Mouse (Mus musculus) heart, postnatal 10 days (tissue): ENCODE measurements around the gene Ifitm2. TPM values are rescaled to one million over a fixed set of nuclear protein-coding genes. Genes with fewer than 3 reads are reported as not detected.
"Not testable (repeated sequence)": the region's sequence is repeated elsewhere in the genome, so short reads cannot be mapped to it uniquely, and the experiment has no call there.

ENCODE experiments used
- DNase-seq, 2 experiments: peaks; one replicate each; pipeline ENCODE4 v3.0.0; 2021
- intact Hi-C: fragments of 180-260 bp; cut with DNase I; formaldehyde crosslinking; loops from one replicate; pipeline ENCODE4 v1.15.1; 2025
- total RNA-seq, 2 experiments: library from RNA; stranded (reverse); gene quantifications; 2 replicates each; pipeline ENCODE4 v1.2.3; 2021

Ifitm2 gene
- total RNA-seq, 2 experiments from 2014 or later = 168 to 187 TPM

GRCm38 (mm10) chr7:140970931-140971330 is 15.1 kb upstream of the Ifitm2 start:
- intact Hi-C loops = loop anchor here (5.0 kb wide), 1 partner anchor 36 kb away; no protein-coding TSS in a partner anchor
- no peak for DNase-seq

DNA sequence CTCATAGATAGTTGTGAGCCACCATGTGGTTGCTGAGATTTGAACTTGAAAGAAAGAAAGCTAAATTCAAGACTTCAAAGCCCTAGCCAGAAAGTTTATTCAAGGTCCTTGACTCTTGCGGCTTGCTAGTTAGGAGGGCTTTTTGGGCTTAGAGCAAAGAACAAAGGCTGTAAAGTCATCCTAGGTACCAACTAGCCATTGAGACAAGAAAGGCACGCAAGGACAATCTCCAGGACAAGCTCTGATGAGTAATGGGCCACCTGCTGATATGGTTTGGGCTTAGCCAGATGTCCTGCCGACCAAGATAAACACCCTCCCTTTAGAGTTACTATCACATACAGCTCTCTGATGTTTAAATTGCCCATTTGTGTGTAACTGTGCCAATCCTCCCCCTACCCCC is 12.9 kb upstream of the Ifitm2 start:
- intact Hi-C loops = not testable (repeated sequence)

GRCm38 (mm10) chr7:140967862-140968591 is 12.2 kb upstream of the Ifitm2 start:
- intact Hi-C loops = no loop called here
- DNase-seq = peak in 1 of 2 experiments; percentile 15

More for the DNA sequence above, 12.9 kb upstream of the Ifitm2 start:
- DNase-seq = not testable (repeated sequence)

- DNase-seq = no peak
- intact Hi-C loops = no loop called here
Measured at GRCm38 (mm10) chr7:140966921-140967320, 11.1 kb upstream of the Ifitm2 start, which contains the start of gene Ifitm1. TSS of gene Ifitm1 (plus strand) at chr7:140967221.

- intact Hi-C loops = no loop called here
- no peak for DNase-seq
Measured at GRCm38 (mm10) chr7:140962733-140963132, 6.9 kb upstream of the Ifitm2 start.

DNA sequence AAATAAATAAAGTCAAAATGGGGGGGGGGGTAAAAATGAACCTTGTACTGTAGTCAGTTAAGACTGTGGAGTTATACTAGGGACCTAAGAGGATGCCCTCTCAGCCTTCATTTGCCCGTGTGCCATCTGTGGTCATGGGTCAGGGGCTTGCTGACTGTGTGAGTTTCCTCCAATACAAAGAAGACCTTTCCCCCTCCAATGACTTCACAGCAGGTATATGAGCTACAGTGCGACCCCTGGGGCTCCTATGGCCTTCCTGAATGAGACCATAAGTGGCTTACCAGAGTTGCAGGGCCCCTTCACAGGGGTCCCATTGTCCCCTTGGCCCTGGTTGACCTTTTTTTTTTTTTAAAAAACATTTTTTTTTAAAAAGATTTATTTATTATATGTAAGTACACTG is 5.6 kb upstream of the Ifitm2 start:
- intact Hi-C loops = no loop called here
- no peak for DNase-seq

DNA sequence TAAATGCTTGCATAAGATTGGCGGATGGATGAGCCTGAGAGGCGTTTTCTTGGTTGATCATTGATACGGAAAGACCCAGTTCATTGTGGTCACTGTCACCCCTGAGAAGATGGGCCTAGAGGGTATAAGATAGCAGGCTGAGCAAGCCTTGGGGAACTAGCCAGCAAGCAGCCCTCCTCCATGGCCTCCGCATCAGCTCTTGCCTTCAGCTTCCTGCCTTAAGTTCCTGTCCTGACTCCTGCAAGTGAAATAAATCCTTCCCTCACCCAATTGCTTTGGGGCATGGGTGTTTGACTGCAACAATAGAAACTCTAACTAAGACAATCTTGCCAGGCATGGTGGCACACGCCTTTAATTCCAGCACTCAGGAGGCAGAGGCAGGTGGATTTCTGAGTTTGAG is 4.2 kb upstream of the Ifitm2 start:
- no peak for DNase-seq
- intact Hi-C loops = no loop called here

DNA sequence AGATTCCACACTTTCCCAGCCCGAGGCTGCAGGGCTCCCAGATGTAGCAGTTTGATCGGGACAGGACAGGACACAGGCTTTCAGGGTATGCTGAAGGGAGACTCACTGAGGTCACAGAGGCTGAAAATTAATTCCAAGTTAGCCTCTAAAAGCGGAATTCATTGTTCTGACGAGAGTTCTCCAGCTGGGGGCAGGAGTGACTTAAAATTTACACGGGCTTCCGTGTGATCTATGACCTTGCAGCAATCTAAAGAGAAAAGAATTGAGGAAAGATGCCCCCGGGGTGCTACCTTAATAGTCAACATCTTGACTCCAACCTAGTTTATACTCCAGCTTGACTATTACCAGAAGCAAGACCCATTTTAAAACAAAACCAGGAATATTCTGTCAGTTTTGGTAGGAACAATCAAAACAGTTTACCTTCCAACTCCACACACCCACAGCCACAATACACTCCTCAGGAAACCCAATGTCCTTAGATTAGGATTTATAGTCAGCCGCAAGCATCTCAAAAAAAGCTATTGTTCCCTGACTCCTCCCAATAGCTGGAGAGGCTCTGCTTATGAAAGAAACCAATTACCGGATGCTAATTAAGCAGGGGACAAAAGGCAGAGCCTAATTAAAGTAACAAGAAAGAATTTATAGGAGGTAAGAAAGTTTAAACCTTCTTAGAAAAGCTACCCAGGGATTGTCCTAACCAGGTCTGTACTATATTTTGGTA is 3.6 kb upstream of the Ifitm2 start:
- intact Hi-C loops = loop anchor here (1.0 to 5.0 kb wide), 4 partner anchors 50 to 218 kb away; no protein-coding TSS in a partner anchor
- DNase-seq = peak; percentile 64 to 73

- no peak for DNase-seq
- intact Hi-C loops = loop anchor here (5.0 kb wide), 2 partner anchors 49 to 221 kb away; no protein-coding TSS in a partner anchor
Measured at GRCm38 (mm10) chr7:140956556-140956869, 726 bp upstream of the Ifitm2 start.

- no peak for DNase-seq
- intact Hi-C loops = loop anchor here (1.0 to 5.0 kb wide), 3 partner anchors 14 to 222 kb away; partner anchors contain the start of gene Pgghg
Measured at GRCm38 (mm10) chr7:140955342-140955741, 445 bp downstream of the Ifitm2 start.

DNA sequence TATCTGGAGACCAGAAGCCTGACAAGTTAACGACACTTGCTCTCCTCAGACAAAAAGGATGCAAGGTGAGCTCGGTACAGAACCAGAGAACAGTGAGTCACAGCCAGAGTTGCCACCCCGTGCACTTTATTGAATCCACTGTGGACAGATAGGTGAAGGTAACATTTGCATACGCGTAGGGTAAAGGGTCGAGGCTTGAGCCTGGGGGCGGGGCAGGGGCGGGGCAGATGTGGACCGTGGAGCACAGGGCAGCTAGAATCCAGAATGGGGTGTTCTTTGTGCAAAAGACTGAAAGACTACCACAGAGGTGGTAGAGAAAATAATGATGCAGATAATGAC is 1.1 kb downstream of the Ifitm2 start:
- intact Hi-C loops = loop anchor here (1.0 to 5.0 kb wide), 4 partner anchors 13 to 223 kb away; partner anchors contain the start of genes Bet1l, Gm45785, Pgghg and Ric8a
- peak in 1 of 2 experiments; percentile 19 for DNase-seq

DNA sequence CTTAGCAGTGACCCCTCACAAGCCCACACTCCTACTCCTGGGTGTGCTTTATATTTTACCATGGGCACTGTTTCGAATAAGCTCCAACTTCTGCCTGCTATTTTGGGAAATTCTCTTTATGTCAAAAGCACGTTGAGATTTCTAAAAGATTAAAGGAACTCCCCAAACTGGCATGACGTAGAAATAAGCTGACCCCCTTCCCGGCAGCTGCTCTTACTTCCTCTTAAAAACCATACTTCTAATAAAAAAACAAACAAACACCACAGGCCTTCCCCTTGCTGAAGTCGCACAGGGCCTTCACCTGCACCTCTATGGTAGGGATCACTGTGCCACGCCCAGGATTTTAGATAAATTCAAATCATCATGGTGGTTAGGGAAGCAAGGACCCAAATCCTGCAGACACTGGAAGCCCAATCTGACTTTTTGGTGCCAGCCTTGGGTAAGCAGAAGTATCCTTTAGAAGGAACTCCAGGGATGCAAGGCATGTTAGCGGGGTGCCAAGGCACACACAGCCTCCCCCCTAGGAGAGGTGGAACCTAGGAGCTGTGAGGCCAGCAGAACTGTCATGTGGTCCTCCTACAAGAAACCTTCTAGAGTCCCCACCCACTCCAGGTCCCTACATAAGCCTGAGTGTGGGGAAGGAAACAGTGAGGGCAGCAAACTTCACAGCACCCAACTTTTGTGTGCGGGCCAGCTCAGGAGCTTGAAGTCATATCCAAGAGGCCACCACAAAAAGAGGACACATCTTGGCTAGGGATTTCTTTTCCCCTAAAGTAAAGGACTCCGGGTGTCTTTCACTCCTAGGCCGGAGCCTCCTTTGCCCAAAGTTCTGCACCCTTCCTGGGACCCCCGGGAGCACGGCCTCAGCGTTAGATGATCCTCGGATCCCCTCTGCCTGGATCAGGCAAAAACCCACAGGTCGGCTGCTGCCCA is 1.7 kb downstream of the Ifitm2 start:
- intact Hi-C loops = loop anchor here (5.0 kb wide), 1 partner anchor 97 kb away; the partner anchor contains the start of genes Bet1l, Gm45785 and Ric8a
- DNase-seq = peak in 1 of 2 experiments; percentile 26

GRCm38 (mm10) chr7:140953133-140953532 is 2.7 kb downstream of the Ifitm2 start:
- intact Hi-C loops = loop anchor here (5.0 kb wide), 1 partner anchor 96 kb away; the partner anchor contains the start of genes Bet1l, Gm45785 and Ric8a
- DNase-seq = peak in 1 of 2 experiments; percentile 12

DNA sequence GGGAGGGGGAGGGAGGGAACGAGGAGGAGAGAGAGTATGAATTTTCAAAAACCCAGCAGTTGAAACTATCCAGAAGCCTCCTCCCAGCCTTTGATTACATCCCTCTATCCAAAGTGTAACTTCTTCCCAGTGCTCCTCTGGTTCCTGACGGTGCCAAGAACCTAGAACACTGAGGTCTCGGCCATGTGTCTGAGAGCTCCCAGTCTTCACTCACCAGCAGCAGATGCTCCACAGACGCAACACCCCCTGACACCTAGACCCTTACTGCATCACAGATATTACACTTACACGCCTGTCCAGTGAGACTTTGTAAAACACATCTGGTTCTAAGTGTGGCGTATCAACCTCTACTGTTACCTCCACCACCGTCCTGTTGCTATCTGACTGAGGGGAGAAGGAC is 3.3 kb downstream of the Ifitm2 start:
- intact Hi-C loops = loop anchor here (5.0 kb wide), 1 partner anchor 95 kb away; the partner anchor contains the start of genes Bet1l, Gm45785 and Ric8a
- DNase-seq = no peak

GRCm38 (mm10) chr7:140951765-140952164 is 4.0 kb downstream of the Ifitm2 start:
- no peak for DNase-seq
- intact Hi-C loops = loop anchor here (5.0 kb wide), 1 partner anchor 94 kb away; the partner anchor contains the start of genes Bet1l, Gm45785 and Ric8a

GRCm38 (mm10) chr7:140951051-140951450 is 4.7 kb downstream of the Ifitm2 start:
- intact Hi-C loops = loop anchor here (5.0 kb wide), 1 partner anchor 94 kb away; the partner anchor contains the start of genes Bet1l, Gm45785 and Ric8a
- DNase-seq = peak; percentile 63 to 65

DNA sequence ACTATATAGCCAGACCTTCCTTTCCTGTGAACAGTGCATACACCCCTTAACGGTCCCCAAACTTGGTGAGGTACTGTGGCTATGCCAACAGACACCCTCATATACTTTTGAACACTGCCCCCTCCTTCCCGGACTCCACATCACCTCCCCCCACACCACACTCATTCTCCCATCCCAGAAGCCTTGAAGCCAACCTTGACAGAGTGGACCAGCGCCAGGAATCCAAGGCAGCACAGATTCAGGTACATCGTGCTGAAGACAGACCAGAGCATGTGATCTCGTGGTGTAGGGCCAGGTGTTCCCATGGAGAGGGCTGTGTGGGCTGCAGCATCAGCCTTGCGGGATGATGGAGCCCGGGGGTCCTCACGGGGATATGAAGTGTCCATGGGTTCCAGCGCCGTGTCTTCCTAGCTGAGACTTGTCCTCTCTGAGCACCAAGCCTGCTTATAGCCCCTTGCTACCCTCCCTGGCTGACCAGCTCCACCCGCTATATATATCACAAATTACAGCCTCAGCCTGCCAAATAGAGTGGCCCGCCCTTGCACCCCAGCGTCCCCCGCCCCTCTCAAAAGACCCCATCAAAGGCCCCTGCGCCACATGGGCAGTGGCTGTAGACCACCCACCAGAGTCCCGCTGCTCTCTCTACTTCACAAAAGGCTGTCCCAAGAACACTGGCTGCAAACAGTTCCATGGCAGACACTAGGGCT is 5.8 kb downstream of the Ifitm2 start, which contains the start of gene Ifitm5:
Ifitm5 (minus strand) TSS at position 468 of the 707 bp plus-strand sequence.
- intact Hi-C loops = loop anchor here (5.0 kb wide), 2 partner anchors 93 to 242 kb away; partner anchors contain the start of genes Bet1l, Gm45785, Hras and Lrrc56
- no peak for DNase-seq

- intact Hi-C loops = loop anchor here (5.0 kb wide), 1 partner anchor 243 kb away; the partner anchor contains the start of genes Hras and Lrrc56
- no peak for DNase-seq
Measured at GRCm38 (mm10) chr7:140949255-140949654, 6.5 kb downstream of the Ifitm2 start.

DNA sequence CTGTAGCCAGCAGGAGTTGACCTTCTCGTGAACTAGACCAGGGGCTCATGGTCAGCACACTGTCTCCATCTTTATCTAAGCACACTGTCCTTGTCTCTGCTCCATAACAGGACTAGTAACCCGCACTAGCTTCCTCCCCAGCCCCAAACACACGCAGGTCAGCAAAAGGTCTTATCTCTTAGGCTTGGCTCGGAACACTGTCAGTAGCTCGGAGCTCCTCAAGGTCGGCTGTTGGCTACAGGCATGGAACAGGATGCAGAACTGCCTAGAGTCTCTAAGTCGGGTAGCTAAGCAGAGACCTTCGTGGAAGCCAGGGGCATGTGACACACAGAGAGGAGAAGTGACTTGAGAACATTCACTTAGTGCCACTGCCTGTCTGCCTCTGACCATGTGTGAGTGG is 7.6 kb downstream of the Ifitm2 start:
- intact Hi-C loops = loop anchor here (5.0 kb wide), 1 partner anchor 244 kb away; the partner anchor contains the start of genes Hras and Lrrc56
- DNase-seq = peak in 1 of 2 experiments; percentile 40
